Mouse (Mus musculus) lung, adult 2 months (tissue): ENCODE measurements around the gene Sez6l.

ENCODE experiments used
- CTCF ChIP-seq: fragments of 200-500 bp; IDR thresholded peaks from 2 replicates; pipeline ENCODE4 v1.5.1; 2011; ENCODE audit warnings: mild to moderate bottlenecking, low read length, control low read depth; ENCODE audit not compliant: insufficient read depth
- POLR2A ChIP-seq: fragments of 200-500 bp; IDR thresholded peaks from 2 replicates; pipeline ENCODE4 v1.6.1; 2011; ENCODE audit warnings: low read depth, mild to moderate bottlenecking, control low read depth, low read length, borderline replicate concordance; ENCODE audit errors: extremely low read depth

DNA sequence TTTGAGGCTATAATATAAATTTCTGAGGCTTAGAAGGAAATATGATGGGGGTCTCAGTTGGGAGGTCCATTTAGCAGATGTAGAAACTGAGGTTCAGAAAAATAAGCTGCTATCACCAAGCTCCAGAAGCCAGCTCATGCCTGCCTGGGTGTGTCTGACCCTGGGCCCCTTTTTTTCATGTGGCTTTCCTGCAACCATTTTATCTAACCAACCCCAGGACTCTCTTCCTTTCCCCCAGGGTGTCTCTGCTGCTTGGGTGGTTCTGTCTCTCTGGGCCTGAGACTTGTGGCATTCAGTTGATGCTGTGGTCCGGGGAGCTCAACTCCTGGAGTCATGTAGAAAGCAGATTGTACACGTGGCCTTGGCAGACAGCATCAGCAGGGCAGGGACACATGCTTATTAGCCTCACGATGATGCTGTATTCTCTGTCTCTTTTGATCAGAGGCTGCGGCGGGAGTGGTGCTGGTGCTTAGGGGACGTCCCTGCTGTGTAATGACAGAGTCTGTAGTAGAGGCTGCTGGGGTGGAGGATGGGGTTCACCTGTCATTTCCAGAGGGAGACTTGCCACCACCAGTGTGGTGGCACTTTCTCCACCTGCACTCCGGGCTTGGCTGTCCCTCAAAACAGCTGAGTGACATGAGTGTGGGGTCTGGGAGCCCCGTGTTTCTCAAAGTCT, 88.7 kb downstream of the Sez6l start:
- no peak for TF ChIP-seq CTCF
- no peak for TF ChIP-seq POLR2A
